Mouse (Mus musculus): ENCODE results near the gene Cpvl. TPM values are rescaled to one million over a fixed set of nuclear protein-coding genes. Genes with fewer than 3 reads are reported as not detected.

Gene Cpvl
- total RNA-seq (2014; rRNA removed) (not detected in 2 replicates), polyA plus RNA-seq (2015; fragmentation: Nextera tagmentation; extraction: Ambion mirVana) (0.10 TPM in 1 of 2 replicates, not detected in the other)

DNA sequence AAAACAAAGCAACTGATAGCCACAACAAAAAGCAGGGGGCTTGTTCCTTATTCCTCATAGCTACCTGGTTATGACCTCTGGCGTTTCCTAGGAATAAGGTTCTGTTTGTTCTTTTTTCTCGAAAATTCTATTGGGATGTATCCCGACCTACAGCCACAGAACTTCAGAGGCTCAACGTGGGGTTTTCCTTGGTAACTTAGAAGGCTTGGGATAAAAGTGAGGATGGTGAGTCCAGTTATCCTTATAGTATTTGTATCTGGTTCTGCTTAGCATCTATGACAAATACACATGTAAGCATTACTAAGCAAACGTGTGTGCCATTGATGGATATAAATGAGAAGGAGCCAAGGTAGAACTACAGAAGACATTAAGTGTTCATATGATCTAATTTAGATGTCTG, at the start of gene Cpvl:
Cpvl (minus strand) TSS at position 101 of the 400 bp plus-strand sequence.
- Histone ChIP-seq H3K4me1 (ENCODE audit: insufficient read depth, low read length) (no peaks in the 10 kb centered on the region), H3K9ac (replicated peaks; ENCODE audit: low read length, poor library complexity, severe bottlenecking) (no peak within 1 kb of the TSS), H3K27ac (ENCODE audit: low read depth, low read length) (no peak within 1 kb of the TSS), H3K4me3 (ENCODE audit: low read depth, low read length) (no peak within 1 kb of the TSS), H3K27me3 (ENCODE audit: insufficient read depth, low read length) (no peaks in the 10 kb centered on the region), H3K9me3 (ENCODE audit: low read length) (no peaks in the 10 kb centered on the region), H3K4me2 (ENCODE audit: low read depth, low read length, poor library complexity, severe bottlenecking) (no peak within 1 kb of the TSS), H3K36me3 (ENCODE audit: insufficient read depth, low read length) (no peaks in the 10 kb centered on the region)
- no peak for TF ChIP-seq CTCF (IDR thresholded peaks at IDR 0.05)
- DNase-seq (ENCODE audit: low spot score) (no peak), ATAC-seq (ENCODE audit: low FRiP score) (no peak)
- 85% methylated on average over 5 of the region's 5 CpGs for WGBS

DNA sequence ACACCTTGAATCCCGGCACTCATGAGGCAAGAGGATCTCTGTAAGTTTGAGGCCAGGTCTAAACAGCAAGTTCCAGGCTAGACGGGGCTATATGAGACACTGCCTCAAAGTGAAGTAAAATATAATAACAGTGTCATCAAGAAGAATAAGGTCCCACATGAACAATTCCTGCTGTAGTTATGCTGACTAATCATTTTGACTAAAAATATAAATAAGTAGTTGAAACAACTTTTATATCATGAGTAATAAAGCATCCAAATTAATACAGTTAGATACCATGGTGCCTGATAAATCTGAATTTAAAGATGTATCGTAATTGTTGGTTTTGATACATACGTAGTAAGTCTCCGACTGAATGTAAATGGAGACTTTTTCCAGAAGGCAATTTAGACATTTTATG, 45.4 kb upstream of the Cpvl start:
- WGBS, result 94% methylated on average over 5 of the region's 5 CpGs
- no peak overlapping the region for H3K9ac ChIP-seq (replicated peaks; ENCODE audit: low read length, poor library complexity, severe bottlenecking)

DNA sequence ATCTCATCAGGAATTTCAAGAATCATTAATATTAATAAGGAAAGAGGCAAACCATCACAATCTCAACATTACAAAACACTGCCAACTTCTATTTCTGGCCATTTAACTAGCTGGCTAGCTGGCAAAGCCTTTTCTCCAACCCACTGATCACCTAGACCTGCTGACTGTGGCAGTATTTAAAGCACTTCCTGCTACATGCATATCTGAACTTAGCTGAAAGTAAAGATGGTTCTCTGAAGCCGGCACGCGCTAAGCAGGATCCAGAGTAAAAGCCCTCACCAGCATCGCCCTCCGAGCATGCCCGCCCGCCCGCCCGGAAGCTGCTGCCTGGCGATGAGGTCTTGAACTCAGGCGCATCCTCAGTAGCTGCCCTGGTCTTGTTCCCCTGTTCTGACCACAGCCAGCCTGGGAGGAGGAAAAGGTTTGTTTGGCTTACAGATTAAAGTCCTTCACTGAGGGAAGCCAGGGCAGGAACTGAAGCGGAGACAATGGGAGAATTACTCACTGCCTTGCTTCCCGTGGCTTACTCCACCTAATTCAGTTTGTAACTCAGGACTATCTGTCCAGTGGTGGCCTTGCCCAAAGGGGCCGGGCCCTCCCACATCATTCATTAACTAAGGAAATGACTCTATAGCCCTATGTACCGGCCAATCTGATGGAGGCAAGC, 42.8 kb upstream of the Cpvl start:
- no peak for TF ChIP-seq CTCF (IDR thresholded peaks at IDR 0.05)
- H3K4me2 ChIP-seq (ENCODE audit: low read depth, low read length, poor library complexity, severe bottlenecking), result no peak overlapping the region
- peaks cover 2% of the 10 kb centered on the region; the same call in 1 of the 2 replicates for H3K4me1 ChIP-seq (ENCODE audit: insufficient read depth, low read length)
- no peak overlapping the region for H3K27ac ChIP-seq (ENCODE audit: low read depth, low read length)
- ATAC-seq (ENCODE audit: low FRiP score) (no peak), DNase-seq (ENCODE audit: low spot score) (no peak)
- H3K36me3 ChIP-seq (ENCODE audit: insufficient read depth, low read length), result no peaks in the 10 kb centered on the region
- H3K4me3 ChIP-seq (ENCODE audit: low read depth, low read length), result no peak overlapping the region
- 43% methylated on average over 15 of the region's 15 CpGs for WGBS
- H3K27me3 ChIP-seq (ENCODE audit: insufficient read depth, low read length), result no peaks in the 10 kb centered on the region
- no peak overlapping the region for H3K9ac ChIP-seq (replicated peaks; ENCODE audit: low read length, poor library complexity, severe bottlenecking)
- H3K9me3 ChIP-seq (ENCODE audit: low read length), result no peaks in the 10 kb centered on the region

More for the DNA sequence above, 45.4 kb upstream of the Cpvl start:
- no peak for TF ChIP-seq CTCF (IDR thresholded peaks at IDR 0.05)
- Histone ChIP-seq H3K4me3 (ENCODE audit: low read depth, low read length) (no peak overlapping the region), H3K9me3 (ENCODE audit: low read length) (no peaks in the 10 kb centered on the region), H3K36me3 (ENCODE audit: insufficient read depth, low read length) (no peaks in the 10 kb centered on the region), H3K27me3 (ENCODE audit: insufficient read depth, low read length) (no peaks in the 10 kb centered on the region), H3K4me1 (ENCODE audit: insufficient read depth, low read length) (peaks cover 2% of the 10 kb centered on the region; the same call in 1 of the 2 replicates), H3K27ac (ENCODE audit: low read depth, low read length) (no peak overlapping the region), H3K4me2 (ENCODE audit: low read depth, low read length, poor library complexity, severe bottlenecking) (no peak overlapping the region)
- no peak for ATAC-seq (ENCODE audit: low FRiP score)
- no peak for DNase-seq (ENCODE audit: low spot score)

DNA sequence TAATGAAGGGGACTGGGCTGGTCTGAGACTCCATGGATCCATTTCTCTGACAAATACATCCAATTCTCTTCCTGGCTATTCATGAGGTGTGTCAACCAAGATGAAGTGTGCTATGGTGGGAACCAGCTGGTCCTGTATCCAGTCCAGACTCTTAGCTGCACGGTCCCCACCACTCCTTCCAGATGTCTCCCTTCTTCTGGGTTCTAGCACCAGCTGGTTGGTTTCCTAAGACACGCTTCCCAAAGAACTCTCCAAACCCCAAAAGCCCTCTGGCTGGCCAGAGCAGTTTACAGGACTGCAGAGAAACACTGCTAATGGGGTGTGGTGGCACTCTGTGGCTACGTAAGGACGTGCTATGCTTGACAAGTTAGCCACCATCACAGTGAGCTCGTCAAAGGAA, 40.4 kb upstream of the Cpvl start:
- ATAC-seq (ENCODE audit: low FRiP score) (no peak), DNase-seq (ENCODE audit: low spot score) (no peak)
- no peak overlapping the region for H3K27ac ChIP-seq (ENCODE audit: low read depth, low read length)
- 88% methylated on average over 5 of the region's 5 CpGs for WGBS
- H3K4me1 ChIP-seq (ENCODE audit: insufficient read depth, low read length), result no peaks in the 10 kb centered on the region; the same call in 1 of the 2 replicates
- no peaks in the 10 kb centered on the region; the same call in 1 of the 2 replicates for H3K27me3 ChIP-seq (ENCODE audit: insufficient read depth, low read length)
- no peaks in the 10 kb centered on the region for H3K36me3 ChIP-seq (ENCODE audit: insufficient read depth, low read length)
- no peak overlapping the region for H3K4me3 ChIP-seq (ENCODE audit: low read depth, low read length)
- H3K9me3 ChIP-seq (ENCODE audit: low read length), result no peaks in the 10 kb centered on the region
- H3K9ac ChIP-seq (replicated peaks; ENCODE audit: low read length, poor library complexity, severe bottlenecking), result no peak overlapping the region
- H3K4me2 ChIP-seq (ENCODE audit: low read depth, low read length, poor library complexity, severe bottlenecking), result no peak overlapping the region
- TF ChIP-seq CTCF (IDR thresholded peaks at IDR 0.05), result no peak

DNA sequence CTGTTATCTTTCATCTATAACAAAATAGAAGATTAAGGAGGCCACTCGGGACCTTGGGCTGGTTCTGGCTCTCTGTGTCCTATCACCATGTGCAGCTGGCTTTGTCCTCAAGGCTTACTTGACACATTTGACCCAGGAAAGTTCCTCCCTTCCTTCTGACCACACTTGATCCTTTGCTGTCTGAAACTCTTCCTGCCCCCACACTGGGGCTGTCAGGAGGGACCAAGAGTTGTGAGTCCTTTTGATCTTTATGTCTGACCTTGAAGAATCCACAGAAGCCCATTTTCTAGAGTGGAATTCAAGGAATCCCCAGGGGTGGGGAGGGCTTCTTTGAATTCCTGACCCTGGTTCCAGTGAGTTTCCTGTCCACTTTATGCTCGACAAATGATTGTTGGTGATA, 39.6 kb upstream of the Cpvl start:
- H3K4me3 ChIP-seq (ENCODE audit: low read depth, low read length), result no peak overlapping the region
- H3K4me1 ChIP-seq (ENCODE audit: insufficient read depth, low read length), result no peaks in the 10 kb centered on the region; the same call in 1 of the 2 replicates
- H3K9ac ChIP-seq (replicated peaks; ENCODE audit: low read length, poor library complexity, severe bottlenecking), result no peak overlapping the region
- H3K36me3 ChIP-seq (ENCODE audit: insufficient read depth, low read length), result no peaks in the 10 kb centered on the region
- no peak for ATAC-seq (ENCODE audit: low FRiP score)
- no peak for DNase-seq (ENCODE audit: low spot score)
- TF ChIP-seq CTCF (IDR thresholded peaks at IDR 0.05), result no peak
- WGBS, result 67% methylated on average over 2 of the region's 2 CpGs
- no peaks in the 10 kb centered on the region; the same call in 1 of the 2 replicates for H3K27me3 ChIP-seq (ENCODE audit: insufficient read depth, low read length)
- no peak overlapping the region for H3K4me2 ChIP-seq (ENCODE audit: low read depth, low read length, poor library complexity, severe bottlenecking)
- H3K9me3 ChIP-seq (ENCODE audit: low read length), result no peaks in the 10 kb centered on the region
- no peak overlapping the region for H3K27ac ChIP-seq (ENCODE audit: low read depth, low read length)

DNA sequence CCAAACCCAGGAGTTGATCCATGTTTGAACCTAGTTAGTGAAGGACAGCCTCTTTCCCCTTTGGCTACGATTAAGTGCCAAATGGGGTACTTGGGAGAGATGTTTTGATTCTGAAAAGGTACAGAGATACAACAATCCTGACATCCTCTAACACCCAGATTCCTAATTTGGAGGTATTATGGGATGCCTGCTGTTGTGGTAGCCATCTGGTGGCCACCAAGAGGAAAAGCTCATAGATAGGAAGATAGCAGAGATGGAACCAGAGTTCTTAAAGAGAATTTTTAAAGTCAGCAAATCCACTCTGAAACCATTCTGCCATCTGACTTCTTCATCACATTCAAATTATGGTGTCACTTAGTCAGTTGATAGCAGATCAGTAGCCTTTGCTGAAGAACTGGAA, 33.7 kb upstream of the Cpvl start:
- DNase-seq (ENCODE audit: low spot score) (no peak), ATAC-seq (ENCODE audit: low FRiP score) (no peak)
- TF ChIP-seq CTCF (IDR thresholded peaks at IDR 0.05), result peak; percentile 42
- Histone ChIP-seq H3K4me1 (ENCODE audit: insufficient read depth, low read length) (peaks cover 5% of the 10 kb centered on the region; the same call in 1 of the 2 replicates), H3K9ac (replicated peaks; ENCODE audit: low read length, poor library complexity, severe bottlenecking) (no peak overlapping the region), H3K36me3 (ENCODE audit: insufficient read depth, low read length) (no peaks in the 10 kb centered on the region), H3K9me3 (ENCODE audit: low read length) (no peaks in the 10 kb centered on the region), H3K27me3 (ENCODE audit: insufficient read depth, low read length) (no peaks in the 10 kb centered on the region; the same call in 1 of the 2 replicates), H3K27ac (ENCODE audit: low read depth, low read length) (no peak overlapping the region), H3K4me2 (ENCODE audit: low read depth, low read length, poor library complexity, severe bottlenecking) (no peak overlapping the region), H3K4me3 (ENCODE audit: low read depth, low read length) (no peak overlapping the region)
- 96% methylated on average over 1 of the region's 1 CpGs for WGBS

All from midbrain, postnatal 0 days (tissue).